ENCODE assay signal across 10 mouse cellular contexts in the genomic region with DNA sequence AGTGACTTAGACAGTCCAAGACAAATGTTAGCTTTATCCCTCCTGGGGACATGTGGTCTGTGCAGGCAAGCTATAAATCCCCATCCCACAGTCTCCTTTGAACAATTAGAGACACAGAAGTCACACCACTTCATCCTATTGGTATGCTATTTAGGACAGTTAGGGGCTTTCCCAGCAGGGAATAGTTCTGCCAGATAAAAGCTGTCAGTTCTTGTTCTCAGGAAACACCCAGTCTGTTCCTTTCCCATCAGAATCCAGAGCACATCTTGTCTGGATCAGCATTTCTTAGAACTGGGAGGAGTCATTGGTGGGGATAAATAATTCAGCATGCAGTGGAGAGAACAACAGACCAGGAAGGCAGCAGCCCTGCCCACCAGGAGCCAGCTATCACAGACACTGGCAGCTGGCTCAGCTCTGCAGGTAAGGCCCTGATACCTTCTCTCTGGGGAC. TPM values are rescaled to one million over a fixed set of nuclear protein-coding genes. Genes with fewer than 3 reads are reported as not detected.
DNase-seq lines count a peak whose midpoint lies in the region; ATAC-seq and TF ChIP-seq lines count a peak whose summit lies in the region.
"Had no signal": no experiment of that assay in that cellular context is flagged by ENCODE, and none has a peak within 500 bp of the region (broad histone marks: within the 10 kb centered on the region; RNA-seq: fewer than 3 reads in every experiment).

No protein-coding gene starts in this region.

- H3K4me3 ChIP-seq in lung, adult 2 months (replicated peaks; ENCODE audit: extremely low read depth, low read depth, low read length): no peak overlapping the region
- no peak overlapping the region for H3K4me3 ChIP-seq in limb, embryonic 14.5 days (replicated peaks; ENCODE audit: low read length)
- H3K4me3 ChIP-seq in intestine, embryonic 15.5 days (replicated peaks): no peak overlapping the region
- H3K4me3 ChIP-seq: heart, adult 2 months had no signal

- H3K4me2 ChIP-seq in limb, embryonic 14.5 days (replicated peaks; ENCODE audit: low read depth, low read length, severe bottlenecking): no peak overlapping the region
- H3K4me2 ChIP-seq in intestine, embryonic 15.5 days (replicated peaks): no peak overlapping the region

- TF ChIP-seq POLR2A in lung, adult 2 months (IDR thresholded peaks at IDR 0.05; ENCODE audit: borderline replicate concordance, extremely low read depth, low read depth, low read length): 0 out of 2 replicates have a peak, but pooled peaks have one; percentile 16
- no peak for TF ChIP-seq POLR2A in limb, embryonic 14.5 days (IDR thresholded peaks at IDR 0.05; ENCODE audit: borderline replicate concordance, extremely low read depth, insufficient read depth, insufficient read length)

- no peaks in the 10 kb centered on the region for H3K4me1 ChIP-seq in lung, adult 2 months (ENCODE audit: control insufficient read depth, insufficient read depth, low read length)
- no peaks in the 10 kb centered on the region for H3K4me1 ChIP-seq in limb, embryonic 14.5 days (ENCODE audit: control insufficient read depth, insufficient read depth, low read length)
- H3K4me1 ChIP-seq in intestine, embryonic 15.5 days (replicated peaks): no peaks in the 10 kb centered on the region

- peak; percentile 33 for DNase-seq in embryo, embryonic 10 days (ENCODE audit: low spot score)
- DNase-seq in embryo, embryonic 9.5 days (ENCODE audit: extremely low spot score): no peak
- DNase-seq in lung, adult 2 months: no peak
- no peak for DNase-seq in lung, postnatal 4 days
- DNase-seq in limb, embryonic 14.5 days (ENCODE audit: low spot score): peak; percentile 11
- DNase-seq in retina, embryonic 14.5 days (ENCODE audit: low spot score): peak; percentile 4
- DNase-seq in kidney, adult 9 months: no peak
- DNase-seq: right cerebral cortex, postnatal 4 days had no signal

- H3K27me3 ChIP-seq in limb, embryonic 14.5 days (ENCODE audit: control insufficient read depth, insufficient read depth, low read length): no peaks in the 10 kb centered on the region
- no peaks in the 10 kb centered on the region for H3K27me3 ChIP-seq in intestine, embryonic 15.5 days (replicated peaks)

- no peak for TF ChIP-seq CTCF in lung, adult 2 months (IDR thresholded peaks at IDR 0.05; ENCODE audit: insufficient read depth, low read length)

- no peaks in the 10 kb centered on the region for H3K36me3 ChIP-seq in limb, embryonic 14.5 days (ENCODE audit: control insufficient read depth, insufficient read depth, low read length)
- no peaks in the 10 kb centered on the region for H3K36me3 ChIP-seq in intestine, embryonic 15.5 days

- ATAC-seq in limb, embryonic 14.5 days (ENCODE audit: low FRiP score, low read depth): no peak
- no peak for ATAC-seq in intestine, embryonic 15.5 days

- no peaks in the 10 kb centered on the region for H3K9me3 ChIP-seq in limb, embryonic 14.5 days (ENCODE audit: control insufficient read depth, low read length)
- no peaks in the 10 kb centered on the region for H3K9me3 ChIP-seq in intestine, embryonic 15.5 days

- H3K27ac ChIP-seq in limb, embryonic 14.5 days (replicated peaks; ENCODE audit: low read depth, low read length): no peak overlapping the region
- no peak overlapping the region for H3K27ac ChIP-seq in intestine, embryonic 15.5 days
- H3K27ac ChIP-seq: heart, adult 2 months had no signal

- H3K9ac ChIP-seq in limb, embryonic 14.5 days (ENCODE audit: low read depth, low read length, severe bottlenecking): no peak overlapping the region
- H3K9ac ChIP-seq in intestine, embryonic 15.5 days: no peak overlapping the region

RNA-seq across cellular contexts. Expression of a gene that starts 11.5 kb away (rescaled TPM):
- 11.2 and 12.2 TPM in 2 replicates for polyA plus RNA-seq in lung, adult 2 months (2012; rRNA removed)
- 0.82 and 1.1 TPM in 2 replicates for polyA plus RNA-seq in limb, embryonic 14.5 days (2012; rRNA removed)
- polyA plus RNA-seq in limb, embryonic 14.5 days (2014; fragmentation: Nextera tagmentation; extraction: Ambion mirVana): 0.87 and 1.1 TPM in 2 replicates
- polyA plus RNA-seq in intestine, embryonic 15.5 days (2015; fragmentation: Nextera tagmentation; extraction: Ambion mirVana): 4.9 and 5.0 TPM in 2 replicates

RNA-seq across cellular contexts. Expression of a gene that starts 15.3 kb away (rescaled TPM):
- 0.68 and 0.91 TPM in 2 replicates for polyA plus RNA-seq in lung, adult 2 months (2012; rRNA removed)
- 0.27 and 0.55 TPM in 2 replicates for polyA plus RNA-seq in limb, embryonic 14.5 days (2012; rRNA removed)
- 0.69 and 1.4 TPM in 2 replicates for polyA plus RNA-seq in limb, embryonic 14.5 days (2014; fragmentation: Nextera tagmentation; extraction: Ambion mirVana)
- 0.16 TPM in 1 of 2 replicates, not detected in the other for polyA plus RNA-seq in intestine, embryonic 15.5 days (2015; fragmentation: Nextera tagmentation; extraction: Ambion mirVana)

RNA-seq across cellular contexts. Expression of a gene that starts 33.2 kb away (rescaled TPM):
- 1.3 and 2.2 TPM in 2 replicates for polyA plus RNA-seq in lung, adult 2 months (2012; rRNA removed)
- polyA plus RNA-seq in limb, embryonic 14.5 days (2012; rRNA removed): 0.05 TPM in 1 of 2 replicates, not detected in the other
- polyA plus RNA-seq in limb, embryonic 14.5 days (2014; fragmentation: Nextera tagmentation; extraction: Ambion mirVana): not detected in 2 replicates
- 0.32 and 0.44 TPM in 2 replicates for polyA plus RNA-seq in intestine, embryonic 15.5 days (2015; fragmentation: Nextera tagmentation; extraction: Ambion mirVana)

Comparison
In these comparisons a context has a peak if more than half of its experiments do, and no peak if none do; other contexts are left out.
1. DNase-seq: peak in embryo, embryonic 10 days (single experiment), limb, embryonic 14.5 days (single experiment) and retina, embryonic 14.5 days (single experiment); none in embryo, embryonic 9.5 days (single experiment), lung, adult 2 months (single experiment), lung, postnatal 4 days (0 of 2) and kidney, adult 9 months (single experiment).